In the genomic region with DNA sequence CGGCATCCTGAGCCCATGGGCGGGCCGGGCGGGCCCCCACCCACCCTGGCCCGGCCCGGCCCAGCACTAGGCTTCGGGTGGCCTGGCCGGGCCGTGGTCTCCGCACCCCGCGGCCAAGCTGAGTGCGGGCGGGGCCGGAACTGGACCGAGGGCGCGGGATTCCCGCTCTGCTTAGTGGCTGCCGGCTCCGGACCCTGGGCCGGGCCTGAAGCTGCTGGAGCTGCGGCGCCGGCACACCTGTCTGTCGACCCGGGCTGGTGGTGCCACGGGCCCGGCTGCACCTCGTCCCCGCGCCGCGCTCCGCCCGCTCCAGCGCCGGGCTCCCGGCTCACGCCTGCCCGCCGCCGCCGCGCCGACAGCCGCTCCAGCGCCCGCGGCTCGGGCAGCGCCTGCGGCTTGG, we compare ENCODE assay signal across 8 mouse cellular contexts. TPM values are rescaled to one million over a fixed set of nuclear protein-coding genes. Genes with fewer than 3 reads are reported as not detected.
DNase-seq lines count a peak whose midpoint lies in the region; ATAC-seq and TF ChIP-seq lines count a peak whose summit lies in the region.

Gene Kcnh2, minus strand, starts transcription at position 327 of the 400 bp plus-strand sequence.

- no peak for DNase-seq in lung, postnatal 0 days (ENCODE audit: low spot score)
- no peak for DNase-seq in lung, postnatal 10 days
- DNase-seq in embryonic facial prominence, embryonic 14.5 days (ENCODE audit: low spot score) = no peak
- DNase-seq in hindbrain, embryonic 11.5 days (ENCODE audit: low spot score) = no peak
- DNase-seq in liver, embryonic 13.5 days = no peak
- DNase-seq in cerebellum, adult 11-12 months = no peak
- DNase-seq in thymus, postnatal 14 days = no peak
- no peak for DNase-seq in frontal cortex, postnatal 14 days (ENCODE audit: low spot score in 2 of 2)

- H3K4me3 ChIP-seq in lung, postnatal 0 days (ENCODE audit: low read depth, low read length) = peak within 1 kb of the TSS; percentile 60
- peak within 1 kb of the TSS; percentile 63 for H3K4me3 ChIP-seq in embryonic facial prominence, embryonic 14.5 days (ENCODE audit: low read depth, low read length)
- H3K4me3 ChIP-seq in hindbrain, embryonic 11.5 days (ENCODE audit: low read depth, low read length) = peak within 1 kb of the TSS; percentile 76
- H3K4me3 ChIP-seq in liver, embryonic 13.5 days (replicated peaks) = peak within 1 kb of the TSS; percentile 62

- H3K36me3 ChIP-seq in lung, postnatal 0 days (ENCODE audit: insufficient read depth, low read length) = no peaks in the 10 kb centered on the region
- no peaks in the 10 kb centered on the region for H3K36me3 ChIP-seq in embryonic facial prominence, embryonic 14.5 days (ENCODE audit: control insufficient read depth, insufficient read depth, low read length)
- H3K36me3 ChIP-seq in hindbrain, embryonic 11.5 days (ENCODE audit: control insufficient read depth, insufficient read depth, low read length) = no peaks in the 10 kb centered on the region
- H3K36me3 ChIP-seq in liver, embryonic 13.5 days = no peaks in the 10 kb centered on the region

- peak; percentile 8 for ATAC-seq in lung, postnatal 0 days
- peak; percentile 16 for ATAC-seq in embryonic facial prominence, embryonic 14.5 days (ENCODE audit: low read depth)
- ATAC-seq in hindbrain, embryonic 11.5 days (ENCODE audit: low FRiP score) = peak; percentile 52
- peak; percentile 19; the same call in 1 of the 2 replicates for ATAC-seq in liver, embryonic 13.5 days (ENCODE audit: low read depth)

- peak within 1 kb of the TSS; percentile 93 for H3K4me2 ChIP-seq in lung, postnatal 0 days (replicated peaks; ENCODE audit: low read depth, low read length)
- H3K4me2 ChIP-seq in embryonic facial prominence, embryonic 14.5 days (ENCODE audit: low read depth, low read length) = peak within 1 kb of the TSS; percentile 99
- H3K4me2 ChIP-seq in hindbrain, embryonic 11.5 days (replicated peaks; ENCODE audit: low read depth, low read length) = peak within 1 kb of the TSS; percentile 94
- peak within 1 kb of the TSS; percentile 73 for H3K4me2 ChIP-seq in liver, embryonic 13.5 days

- WGBS in lung, postnatal 0 days = 1% methylated on average over 37 of the region's 53 CpGs
- 0% methylated on average over 9 of the region's 53 CpGs for WGBS in embryonic facial prominence, embryonic 14.5 days
- WGBS in hindbrain, embryonic 11.5 days = 0% methylated on average over 7 of the region's 53 CpGs
- under 1% methylated on average over 33 of the region's 53 CpGs for WGBS in liver, embryonic 13.5 days (ENCODE audit: insufficient replicate concordance)

- TF ChIP-seq EP300 in lung, postnatal 0 days (IDR thresholded peaks at IDR 0.05) = no peak

- H3K4me1 ChIP-seq in lung, postnatal 0 days (ENCODE audit: insufficient read depth, low read depth, low read length) = peaks cover 4% of the 10 kb centered on the region; the same call in 1 of the 2 replicates
- H3K4me1 ChIP-seq in embryonic facial prominence, embryonic 14.5 days (ENCODE audit: control insufficient read depth, insufficient read depth, low read length) = peaks cover 21% of the 10 kb centered on the region
- peaks cover 19% of the 10 kb centered on the region for H3K4me1 ChIP-seq in hindbrain, embryonic 11.5 days (replicated peaks; ENCODE audit: control insufficient read depth, insufficient read depth, low read length)
- peaks cover 41% of the 10 kb centered on the region for H3K4me1 ChIP-seq in liver, embryonic 13.5 days (replicated peaks)

- no peaks in the 10 kb centered on the region for H3K9me3 ChIP-seq in lung, postnatal 0 days (ENCODE audit: low read length)
- H3K9me3 ChIP-seq in embryonic facial prominence, embryonic 14.5 days (ENCODE audit: control insufficient read depth, low read length) = no peaks in the 10 kb centered on the region
- no peaks in the 10 kb centered on the region for H3K9me3 ChIP-seq in hindbrain, embryonic 11.5 days (ENCODE audit: control insufficient read depth, low read length)
- H3K9me3 ChIP-seq in liver, embryonic 13.5 days (replicated peaks) = no peaks in the 10 kb centered on the region

- peaks cover 12% of the 10 kb centered on the region; the same call in 1 of the 2 replicates for H3K27me3 ChIP-seq in lung, postnatal 0 days (replicated peaks; ENCODE audit: insufficient read depth, low read length)
- H3K27me3 ChIP-seq in embryonic facial prominence, embryonic 14.5 days (replicated peaks; ENCODE audit: control insufficient read depth, insufficient read depth, low read length) = peaks cover 50% of the 10 kb centered on the region
- peaks cover 12% of the 10 kb centered on the region; the same call in 1 of the 2 replicates for H3K27me3 ChIP-seq in hindbrain, embryonic 11.5 days (ENCODE audit: control insufficient read depth, insufficient read depth, low read length)
- peaks cover 92% of the 10 kb centered on the region for H3K27me3 ChIP-seq in liver, embryonic 13.5 days

- peak within 1 kb of the TSS; percentile 74 for H3K27ac ChIP-seq in lung, postnatal 0 days (ENCODE audit: low read length)
- H3K27ac ChIP-seq in embryonic facial prominence, embryonic 14.5 days (replicated peaks; ENCODE audit: low read depth, low read length) = peak within 1 kb of the TSS; percentile 69; the same call in 1 of the 2 replicates
- peak within 1 kb of the TSS; percentile 99 for H3K27ac ChIP-seq in hindbrain, embryonic 11.5 days (ENCODE audit: low read depth, low read length)
- no peak within 1 kb of the TSS for H3K27ac ChIP-seq in liver, embryonic 13.5 days

- TF ChIP-seq CTCF in lung, postnatal 0 days (IDR thresholded peaks at IDR 0.05) = no peak

- H3K9ac ChIP-seq in lung, postnatal 0 days (replicated peaks; ENCODE audit: low read depth) = peak within 1 kb of the TSS; percentile 23; the same call in 1 of the 2 replicates
- peak within 1 kb of the TSS; percentile 66 for H3K9ac ChIP-seq in embryonic facial prominence, embryonic 14.5 days (ENCODE audit: low read depth, low read length)
- H3K9ac ChIP-seq in hindbrain, embryonic 11.5 days (ENCODE audit: low read depth, low read length) = peak within 1 kb of the TSS; percentile 85
- peak within 1 kb of the TSS; percentile 51; the same call in 1 of the 2 replicates for H3K9ac ChIP-seq in liver, embryonic 13.5 days

RNA-seq across cellular contexts. Expression of gene Kcnh2, which starts in this region (rescaled TPM):
- 5.0 and 5.8 TPM in 2 replicates for polyA plus RNA-seq in lung, postnatal 0 days (2015; fragmentation: Nextera tagmentation; extraction: Ambion mirVana)
- polyA plus RNA-seq in embryonic facial prominence, embryonic 14.5 days (2014; fragmentation: Nextera tagmentation; extraction: Ambion mirVana) = 6.7 and 7.6 TPM in 2 replicates
- 11.9 and 12.3 TPM in 2 replicates for polyA plus RNA-seq in hindbrain, embryonic 11.5 days (2014; fragmentation: Nextera tagmentation; extraction: Ambion mirVana)
- 0.20 and 0.22 TPM in 2 replicates for polyA plus RNA-seq in liver, embryonic 13.5 days (2015; fragmentation: Nextera tagmentation; extraction: Ambion mirVana)

Comparison
In these comparisons a context has a peak if more than half of its experiments do, and no peak if none do; other contexts are left out.
1. Peak in ATAC-seq, H3K4me3 ChIP-seq, H3K9ac ChIP-seq and H3K4me2 ChIP-seq in liver, embryonic 13.5 days; RNA of the gene not detected or under 1 TPM.
2. H3K9ac ChIP-seq: peak in every context shown above with its lines; median percentile 85 in hindbrain, embryonic 11.5 days; 66 in embryonic facial prominence, embryonic 14.5 days; 51 in liver, embryonic 13.5 days; 23 in lung, postnatal 0 days.